Mouse (Mus musculus) bone marrow macrophage, adult 2 months (primary cell): ENCODE measurements at regions not wholly inside any gene's neighbourhood (a gene's known extent, or its start where the extent isn't known, plus 50 kb on each side); places are given as distances from the start of the nearest gene placed in this dataset.

Experiments used
- CTCF ChIP-seq: IDR thresholded peaks from 2 replicates; pipeline ENCODE4 v1.5.1; 2012; ENCODE audit warnings: low read depth, mild to moderate bottlenecking, low read length, moderate library complexity
- POLR2A ChIP-seq: IDR thresholded peaks from 2 replicates; pipeline ENCODE4 v1.6.1; 2012; ENCODE audit warnings: mild to moderate bottlenecking, low read depth, low read length, borderline replicate concordance

DNA sequence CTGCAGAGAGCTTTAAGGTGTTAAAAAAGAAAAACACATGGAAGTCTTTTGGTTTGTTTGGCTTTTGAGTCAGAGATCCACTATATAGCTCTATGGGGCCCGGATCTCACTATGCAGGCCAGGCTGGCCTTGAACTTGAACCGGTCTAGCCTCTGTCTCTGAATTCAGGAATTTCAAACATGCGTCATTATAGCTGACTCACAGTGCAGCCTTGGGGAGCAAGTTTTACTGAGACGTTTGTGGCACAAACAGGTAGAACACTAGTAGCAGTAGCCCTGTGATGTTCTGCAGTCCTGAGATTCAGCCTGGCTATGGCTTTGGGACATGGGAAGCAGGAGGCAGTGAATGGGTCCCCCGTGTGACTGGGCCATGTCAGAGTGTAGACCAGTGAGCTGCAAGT, 57.5 kb upstream of the Spata13 start:
- no peak for TF ChIP-seq POLR2A
- no peak for TF ChIP-seq CTCF
